Mouse (Mus musculus) MEL (cell line): Measurements from ENCODE around the gene Sertad2.

Source experiments
- EP300 ChIP-seq, 2 experiments: IDR thresholded peaks; 2 replicates each; pipeline ENCODE4 v1.6.1; 2011; ENCODE audit warnings: improper control_type of control experiment in 2 of 2, low read length in 2 of 2, low read depth in 1 of 2, mild to moderate bottlenecking in 1 of 2
- UBTF ChIP-seq: IDR thresholded peaks from 2 replicates; pipeline ENCODE4 v1.6.1; 2012; ENCODE audit warnings: low read depth, mild to moderate bottlenecking, inconsistent platforms, low read length, improper control_type of control experiment, moderate library complexity, borderline replicate concordance; ENCODE audit not compliant: insufficient read depth

DNA sequence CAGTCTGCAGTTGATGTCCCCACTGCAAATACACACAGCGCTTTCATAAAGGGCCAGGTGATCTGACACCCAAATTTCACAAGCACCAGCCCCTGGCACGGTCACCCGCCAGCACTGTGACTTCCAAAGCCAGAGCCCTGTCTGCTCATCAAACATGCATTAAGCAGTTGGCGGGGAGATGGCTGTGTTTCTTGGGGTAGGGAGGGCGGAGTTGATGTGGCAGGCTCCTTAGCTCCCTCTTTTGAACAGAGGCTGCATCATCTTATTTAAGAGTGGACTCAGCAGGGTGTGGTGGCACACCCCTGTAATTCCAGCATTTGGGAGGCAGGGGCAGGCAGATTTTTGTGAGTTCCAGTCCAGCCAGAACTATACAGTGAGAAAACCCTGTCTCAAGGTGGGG lies 106.4 kb downstream of the Sertad2 start:
- TF ChIP-seq EP300 (IDR thresholded peaks at IDR 0.05; ENCODE audit: low read depth in 1 of 2, low read length in 2 of 2): no peak
- TF ChIP-seq UBTF: no peak
